Mouse (Mus musculus): ENCODE measurements around the gene Clptm1.

The Clptm1 gene

DNA sequence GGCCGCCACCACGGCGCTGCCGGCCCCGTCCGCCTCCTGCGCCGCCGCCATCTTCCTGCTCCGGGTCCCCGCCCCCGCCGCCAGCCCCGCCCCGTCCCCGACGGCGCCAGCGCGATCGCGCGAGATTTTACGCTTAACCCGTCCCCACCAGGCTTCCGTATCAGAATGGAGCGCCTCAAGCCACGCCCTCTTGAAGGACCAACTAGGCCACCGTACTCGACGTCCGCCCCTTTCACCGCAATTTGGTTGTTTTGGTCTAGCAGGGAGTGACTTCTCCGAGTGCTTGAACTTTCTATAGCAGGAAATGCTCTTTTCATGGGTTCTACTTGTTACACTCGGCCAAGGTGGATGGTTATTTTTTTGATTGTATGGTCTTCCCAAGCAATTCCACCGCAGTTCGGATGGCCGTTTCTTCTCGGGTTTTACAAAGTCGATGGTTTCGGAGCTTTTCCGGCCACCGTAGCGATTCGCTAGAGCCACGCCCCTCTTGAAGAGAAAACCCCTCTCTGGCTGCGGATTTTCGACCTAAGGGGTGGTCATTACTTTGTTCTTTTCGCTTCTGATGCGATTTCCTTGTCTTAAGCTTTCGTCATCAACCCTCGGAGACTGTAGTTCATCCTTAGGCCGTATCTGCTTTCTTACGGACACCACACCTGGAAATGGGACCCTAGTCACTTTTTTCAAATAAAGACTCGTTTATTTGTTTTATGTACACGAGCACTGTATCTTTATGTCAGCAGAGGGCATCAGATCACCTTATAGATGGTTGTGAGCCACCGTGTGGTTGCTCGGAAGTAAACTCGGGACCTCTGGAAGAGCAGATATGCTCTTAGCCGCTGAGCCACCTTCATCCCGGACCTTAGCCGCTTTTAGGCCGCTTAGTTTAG is at the start of gene Clptm1:
TSS of gene Clptm1 (minus strand) at position 79 of the 887 bp plus-strand sequence.
- peak; percentile 96 to 97 for DNase-seq (ENCODE audit: low spot score in 2 of 2)

DNA sequence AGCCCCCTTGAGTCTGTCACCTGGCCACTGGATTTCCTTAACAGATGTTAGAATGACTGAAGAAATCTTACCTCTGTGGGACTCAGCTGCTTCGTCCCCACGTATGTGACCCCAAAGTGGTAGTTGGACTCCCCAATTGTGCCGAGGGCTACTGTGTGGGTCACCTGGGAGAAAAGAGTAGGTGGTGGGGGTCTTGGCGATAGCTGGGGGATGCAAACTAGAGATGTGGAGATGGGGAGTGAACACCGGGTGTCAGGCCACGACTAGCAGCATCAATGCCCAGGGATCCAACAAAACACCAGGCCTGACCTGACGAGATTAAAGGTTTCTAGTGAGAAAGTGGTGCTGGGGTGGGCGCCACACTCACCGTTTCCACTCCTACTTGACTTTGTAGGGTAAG is 48.8 kb upstream of the Clptm1 start:
- no peak for DNase-seq (ENCODE audit: low spot score in 2 of 2)

DNA sequence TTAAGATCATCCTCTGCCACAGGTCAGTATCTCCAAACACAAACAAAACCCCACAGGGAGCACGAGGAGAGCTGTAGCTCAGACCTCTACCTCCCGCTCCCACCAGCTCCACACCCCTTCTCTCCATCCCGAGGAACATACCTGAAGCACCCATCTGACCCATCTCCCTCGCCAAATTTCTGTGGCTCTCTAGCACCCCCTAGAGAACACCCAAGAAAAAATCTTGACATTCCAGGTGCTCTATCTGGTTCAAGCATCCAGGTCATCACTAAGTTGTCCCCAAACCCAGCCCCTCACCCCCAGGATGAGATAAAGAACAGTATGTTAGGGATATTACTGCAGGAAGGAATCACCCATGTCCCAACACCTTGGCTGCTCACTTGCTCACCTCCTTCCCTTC is 48.4 kb upstream of the Clptm1 start:
- DNase-seq (ENCODE audit: low spot score in 2 of 2) = no peak

DNA sequence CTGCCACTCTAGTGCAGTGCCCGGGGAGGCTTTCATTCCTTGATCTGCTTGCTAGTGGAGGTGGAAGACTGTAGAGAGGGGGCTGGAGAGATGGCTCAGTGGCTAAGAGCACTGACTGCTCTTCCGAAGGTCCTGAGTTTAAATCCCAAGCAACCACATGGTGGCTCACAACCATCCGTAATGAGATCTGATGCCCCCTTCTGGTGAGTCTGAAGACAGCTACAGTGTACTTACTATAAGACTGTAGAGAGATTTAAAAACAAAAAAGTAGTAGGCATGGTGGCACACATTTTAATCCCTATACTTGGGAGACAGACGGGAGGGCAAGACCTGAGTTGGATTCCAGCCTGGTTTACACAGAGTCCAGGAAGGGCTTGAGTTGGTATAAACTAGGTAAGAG is 47.6 kb upstream of the Clptm1 start:
- no peak for DNase-seq (ENCODE audit: low spot score in 2 of 2)

DNA sequence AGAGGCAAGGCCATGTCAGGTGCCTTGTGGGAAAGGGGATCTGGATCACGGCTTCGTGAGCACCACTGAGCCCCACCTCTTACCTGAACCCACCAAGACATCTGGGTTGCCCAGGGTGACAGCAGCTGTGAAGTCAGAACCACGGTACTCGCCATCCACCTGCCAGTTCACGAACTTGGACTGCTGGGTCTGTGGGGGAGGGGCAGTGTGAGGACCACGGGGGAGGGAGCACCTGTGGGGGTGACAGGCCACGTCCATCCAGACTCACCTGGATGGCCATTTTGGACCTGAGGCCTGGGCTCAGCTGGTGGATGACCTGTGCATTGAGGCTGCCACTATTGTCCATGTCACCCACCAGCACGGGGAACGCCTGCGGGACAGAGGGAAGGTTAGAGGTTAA is 45.8 kb upstream of the Clptm1 start:
- no peak for DNase-seq (ENCODE audit: low spot score in 2 of 2)

DNA sequence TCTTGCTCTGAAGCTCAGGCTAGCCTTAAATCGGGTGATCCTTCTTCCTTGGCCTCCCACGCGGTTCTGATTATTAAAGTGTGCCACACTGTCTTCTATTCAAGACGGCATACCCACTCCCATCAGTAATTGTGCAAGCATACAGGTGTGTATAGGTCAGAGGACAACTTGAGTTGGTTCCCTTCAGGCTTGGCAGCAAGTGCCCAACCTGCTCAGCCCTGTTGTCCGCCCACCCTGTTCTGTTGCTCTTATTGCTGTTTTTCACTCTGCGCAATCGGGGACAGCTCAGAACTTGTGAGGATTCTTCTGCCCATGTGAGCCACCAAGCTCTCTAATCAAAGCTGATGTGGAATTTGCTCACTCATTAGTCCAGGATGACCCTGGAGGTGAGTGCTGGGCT is 40.4 kb upstream of the Clptm1 start:
- no peak for DNase-seq (ENCODE audit: low spot score in 2 of 2)

- DNase-seq (ENCODE audit: low spot score in 2 of 2) = no peak
Measured at GRCm38 (mm10) chr7:19704475-19704874, 39.6 kb upstream of the Clptm1 start.

GRCm38 (mm10) chr7:19702859-19703555 is 38.2 kb upstream of the Clptm1 start:
- DNase-seq (ENCODE audit: low spot score in 2 of 2) = no peak

- DNase-seq (ENCODE audit: low spot score in 2 of 2) = peak in 1 of 2 experiments; percentile 53
Measured at GRCm38 (mm10) chr7:19701069-19701761, 36.4 kb upstream of the Clptm1 start.

GRCm38 (mm10) chr7:19700299-19701068 is 35.7 kb upstream of the Clptm1 start:
- DNase-seq (ENCODE audit: low spot score in 2 of 2) = no peak

DNA sequence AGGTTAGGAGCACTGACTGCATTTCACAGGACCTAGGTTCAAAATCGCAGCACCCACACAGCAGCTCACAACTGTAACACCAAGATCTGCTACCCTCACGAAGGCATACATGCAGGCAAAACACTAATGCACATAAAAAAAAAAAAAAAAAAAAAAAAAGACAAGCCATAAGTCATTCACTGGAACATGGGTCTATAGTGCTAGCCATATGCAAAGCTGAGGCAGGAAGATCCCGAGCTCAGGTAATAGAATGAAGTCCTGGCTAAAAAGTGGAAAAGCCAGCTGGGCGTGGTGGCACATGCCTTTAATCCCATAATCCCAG is 35.0 kb upstream of the Clptm1 start:
- no peak for DNase-seq (ENCODE audit: low spot score in 2 of 2)

- peak in 1 of 2 experiments; percentile 46 for DNase-seq (ENCODE audit: low spot score in 2 of 2)
Measured at GRCm38 (mm10) chr7:19698907-19699826, 34.3 kb upstream of the Clptm1 start, which contains the start of gene Apoe. TSS of gene Apoe (minus strand) at chr7:19699188.

GRCm38 (mm10) chr7:19697949-19698906 is 33.4 kb upstream of the Clptm1 start:
- DNase-seq (ENCODE audit: low spot score in 2 of 2) = no peak

DNA sequence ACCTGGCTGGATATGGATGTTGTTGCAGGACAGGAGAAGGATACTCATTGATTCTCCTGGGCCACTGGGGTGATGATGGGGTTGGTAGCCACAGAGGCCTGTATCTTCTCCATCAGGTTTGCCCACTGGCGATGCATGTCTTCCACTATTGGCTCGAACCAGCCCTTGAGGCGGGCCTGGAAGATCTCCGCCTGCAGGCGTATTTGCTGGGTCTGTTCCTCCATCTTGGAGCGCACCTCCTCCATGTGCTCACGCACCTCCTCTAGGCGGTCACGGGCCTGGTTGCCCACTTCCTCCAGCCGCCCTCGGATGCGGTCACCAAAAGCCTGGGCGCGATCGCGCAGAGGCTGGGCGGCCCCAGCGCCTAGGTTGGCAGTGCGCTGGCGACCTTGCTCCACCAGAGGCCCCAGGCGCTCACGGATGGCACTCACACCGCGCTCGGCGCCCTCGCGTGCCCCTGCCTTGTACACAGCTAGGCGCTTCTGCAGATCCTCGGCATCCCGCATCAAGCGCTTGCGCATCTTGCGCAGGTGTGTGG is 31.6 kb upstream of the Clptm1 start:
- no peak for DNase-seq (ENCODE audit: low spot score in 2 of 2)

GRCm38 (mm10) chr7:19695881-19696280 is 31.0 kb upstream of the Clptm1 start:
- DNase-seq (ENCODE audit: low spot score in 2 of 2) = no peak

- DNase-seq (ENCODE audit: low spot score in 2 of 2) = no peak
Measured at GRCm38 (mm10) chr7:19695213-19695594, 30.4 kb upstream of the Clptm1 start.

GRCm38 (mm10) chr7:19694336-19695212 is 29.7 kb upstream of the Clptm1 start:
- DNase-seq (ENCODE audit: low spot score in 2 of 2) = no peak

GRCm38 (mm10) chr7:19693421-19693820 is 28.6 kb upstream of the Clptm1 start:
- no peak for DNase-seq (ENCODE audit: low spot score in 2 of 2)
